Mouse (Mus musculus): ENCODE measurements around the gene Kif26a.

- TF ChIP-seq CTCF (IDR thresholded peaks at IDR 0.05; ENCODE audit: low read depth) (no peak), EP300 (IDR thresholded peaks at IDR 0.05; ENCODE audit: low read depth) (no peak)
Measured at GRCm38 (mm10) chr12:112214441-112214857, 68.4 kb downstream of the Kif26a start.

Data from liver, embryonic 14.5 days (tissue).